Mouse (Mus musculus) liver, embryonic 11.5 days (tissue): ENCODE measurements around the gene Gbp5. TPM values are rescaled to one million over a fixed set of nuclear protein-coding genes. Genes with fewer than 3 reads are reported as not detected.
"Not testable (repeated sequence)": the region's sequence is repeated elsewhere in the genome, so short reads cannot be mapped to it uniquely, and the experiment has no call there.

Source experiments
- ATAC-seq: fragments of 200-750 bp; cut with Nextera tagmentation; replicated peaks from 2 replicates; pipeline ENCODE4 v1.8.0; 2017; ENCODE audit warnings: moderate number of reproducible peaks, mild to moderate bottlenecking, moderate TSS enrichment, moderate library complexity; ENCODE audit not compliant: low FRiP score
- DNase-seq: peaks from one replicate; pipeline ENCODE4 v3.0.0-alpha.2; 2017; ENCODE audit warnings: low spot score
- H3K27ac ChIP-seq: fragments of 300-500 bp; sonication (generic); 2 replicates; pipeline ENCODE4 v1.5.1; 2014; ENCODE audit warnings: mild to moderate bottlenecking, low read depth, low read length, control low read depth
- H3K27me3 ChIP-seq: fragments of 300-500 bp; sonication (generic); replicated peaks from 2 replicates; pipeline ENCODE4 v1.6.1; 2014; ENCODE audit warnings: low read length, mixed read lengths; ENCODE audit not compliant: control insufficient read depth, insufficient read depth
- H3K36me3 ChIP-seq: fragments of 300-500 bp; sonication (generic); 2 replicates; pipeline ENCODE4 v1.6.1; 2014; ENCODE audit warnings: mild to moderate bottlenecking, low read length, moderate library complexity, mixed read lengths; ENCODE audit not compliant: control insufficient read depth, insufficient read depth
- H3K4me1 ChIP-seq: fragments of 300-500 bp; sonication (generic); replicated peaks from 2 replicates; pipeline ENCODE4 v1.6.1; 2014; ENCODE audit warnings: low read length, mixed read lengths; ENCODE audit not compliant: control insufficient read depth, insufficient read depth
- H3K4me2 ChIP-seq: fragments of 300-500 bp; sonication (generic); 2 replicates; pipeline ENCODE4 v1.6.1; 2014; ENCODE audit warnings: mild to moderate bottlenecking, control low read depth, moderate library complexity
- H3K4me3 ChIP-seq: fragments of 300-500 bp; sonication (generic); 2 replicates; pipeline ENCODE4 v1.5.1; 2014; ENCODE audit warnings: low read depth, low read length, control low read depth
- H3K9ac ChIP-seq: fragments of 300-500 bp; sonication (generic); 2 replicates; pipeline ENCODE4 v1.6.1; 2014; ENCODE audit warnings: low read depth, low read length, control low read depth
- H3K9me3 ChIP-seq: fragments of 300-500 bp; sonication (generic); 2 replicates; pipeline ENCODE4 v1.6.1; 2016; ENCODE audit warnings: low read length, inconsistent platforms, mixed read lengths; ENCODE audit not compliant: control insufficient read depth
- WGBS: fragments of 180-500 bp; shearing (Covaris S2); extraction: QIAGEN DNeasy Blood & Tissue Kit; methylation state at CpG from one replicate; pipeline ENCODE4 v1.1.7; 2014; 5-methylcytosine and 5-hydroxymethylcytosine counted together
- polyA plus RNA-seq: library from polyadenylated mRNA; unstranded; fragments of >200 nt; fragmentation: Nextera tagmentation; extraction: Ambion mirVana; gene quantifications from 2 replicates; pipeline ENCODE4 v1.2.1, GENCODE M21; 2014

The Gbp5 gene
- polyA plus RNA-seq, 1 experiment from 2014 or later, result not detected

GRCm38 (mm10) chr3:142531595-142531994 lies 37.8 kb downstream of the Gbp5 start:
- no peak overlapping the region for H3K4me3 ChIP-seq
- no peak overlapping the region for H3K9ac ChIP-seq
- no peaks in the 10 kb centered on the region for H3K27me3 ChIP-seq
- no peak overlapping the region for H3K4me2 ChIP-seq
- ATAC-seq (no peak), DNase-seq (no peak)
- WGBS, result 81% methylated on average over 3 of the region's 3 CpGs
- H3K4me1 ChIP-seq, result no peaks in the 10 kb centered on the region
- no peaks in the 10 kb centered on the region for H3K36me3 ChIP-seq
- H3K27ac ChIP-seq, result no peak overlapping the region
- H3K9me3 ChIP-seq, result no peaks in the 10 kb centered on the region

GRCm38 (mm10) chr3:142533185-142533584 lies 39.4 kb downstream of the Gbp5 start:
- H3K9me3 ChIP-seq, result no peaks in the 10 kb centered on the region
- no peak overlapping the region for H3K9ac ChIP-seq
- H3K4me2 ChIP-seq, result no peak overlapping the region
- H3K4me1 ChIP-seq, result no peaks in the 10 kb centered on the region
- H3K27ac ChIP-seq, result no peak overlapping the region
- H3K27me3 ChIP-seq, result no peaks in the 10 kb centered on the region
- WGBS, result 84% methylated on average over 3 of the region's 3 CpGs
- ATAC-seq (no peak), DNase-seq (no peak)
- no peaks in the 10 kb centered on the region for H3K36me3 ChIP-seq
- no peak overlapping the region for H3K4me3 ChIP-seq

- Histone ChIP-seq H3K4me1 (no peaks in the 10 kb centered on the region), H3K9me3 (no peaks in the 10 kb centered on the region), H3K9ac (no peak overlapping the region), H3K27me3 (no peaks in the 10 kb centered on the region), H3K27ac (no peak overlapping the region), H3K4me2 (no peak overlapping the region), H3K36me3 (no peaks in the 10 kb centered on the region), H3K4me3 (no peak overlapping the region)
- WGBS, result 59% methylated on average over 1 of the region's 1 CpGs
- ATAC-seq, result no peak
- no peak for DNase-seq
These were observed 41.9 kb downstream of the Gbp5 start for GRCm38 (mm10) chr3:142535667-142536066.

- WGBS, result 81% methylated on average over 6 of the region's 6 CpGs
- Histone ChIP-seq H3K27ac (no peak overlapping the region), H3K36me3 (no peaks in the 10 kb centered on the region), H3K4me2 (no peak overlapping the region), H3K4me1 (no peaks in the 10 kb centered on the region), H3K9me3 (no peaks in the 10 kb centered on the region), H3K9ac (no peak overlapping the region), H3K4me3 (no peak overlapping the region), H3K27me3 (no peaks in the 10 kb centered on the region)
- DNase-seq, result no peak
- no peak for ATAC-seq
These were observed 47.6 kb downstream of the Gbp5 start for GRCm38 (mm10) chr3:142541391-142541790.

GRCm38 (mm10) chr3:142542776-142543175 lies 49.0 kb downstream of the Gbp5 start:
- H3K4me3 ChIP-seq, result not testable (repeated sequence)

GRCm38 (mm10) chr3:142546690-142547089 lies 52.9 kb downstream of the Gbp5 start:
- H3K9me3 ChIP-seq, result no peaks in the 10 kb centered on the region
- no peak overlapping the region for H3K9ac ChIP-seq
- WGBS, result 81% methylated on average over 3 of the region's 3 CpGs
- no peak overlapping the region for H3K4me3 ChIP-seq
- H3K27ac ChIP-seq, result no peak overlapping the region
- H3K36me3 ChIP-seq, result no peaks in the 10 kb centered on the region
- no peak for DNase-seq
- no peaks in the 10 kb centered on the region for H3K4me1 ChIP-seq
- no peak for ATAC-seq
- no peak overlapping the region for H3K4me2 ChIP-seq
- H3K27me3 ChIP-seq, result no peaks in the 10 kb centered on the region

More at GRCm38 (mm10) chr3:142542776-142543175, 49.0 kb downstream of the Gbp5 start:
- H3K4me2 ChIP-seq, DNase-seq, H3K9ac ChIP-seq, H3K4me1 ChIP-seq, ATAC-seq, H3K27me3 ChIP-seq, H3K27ac ChIP-seq, H3K36me3 ChIP-seq, H3K9me3 ChIP-seq: not testable (repeated sequence)
- WGBS, result 87% methylated on average over 12 of the region's 12 CpGs

GRCm38 (mm10) chr3:142550052-142550676 lies 56.4 kb downstream of the Gbp5 start:
- Histone ChIP-seq H3K9ac (no peak overlapping the region), H3K4me1 (no peaks in the 10 kb centered on the region), H3K36me3 (no peaks in the 10 kb centered on the region), H3K4me3 (no peak overlapping the region), H3K4me2 (no peak overlapping the region), H3K27me3 (no peaks in the 10 kb centered on the region), H3K9me3 (no peaks in the 10 kb centered on the region), H3K27ac (no peak overlapping the region)
- ATAC-seq (no peak), DNase-seq (no peak)
- 75% methylated on average over 3 of the region's 3 CpGs for WGBS

GRCm38 (mm10) chr3:142554601-142555000 lies 60.8 kb downstream of the Gbp5 start:
- Histone ChIP-seq H3K4me2 (no peak overlapping the region), H3K9me3 (no peaks in the 10 kb centered on the region), H3K9ac (no peak overlapping the region), H3K4me1 (no peaks in the 10 kb centered on the region), H3K36me3 (no peaks in the 10 kb centered on the region), H3K27ac (no peak overlapping the region), H3K27me3 (no peaks in the 10 kb centered on the region), H3K4me3 (no peak overlapping the region)
- ATAC-seq (no peak), DNase-seq (no peak)
- WGBS, result 67% methylated on average over 1 of the region's 1 CpGs

GRCm38 (mm10) chr3:142555623-142556022 lies 61.8 kb downstream of the Gbp5 start:
- H3K4me2 ChIP-seq, result no peak overlapping the region
- no peaks in the 10 kb centered on the region for H3K9me3 ChIP-seq
- no peaks in the 10 kb centered on the region for H3K36me3 ChIP-seq
- no peak overlapping the region for H3K4me3 ChIP-seq
- H3K27me3 ChIP-seq, result no peaks in the 10 kb centered on the region
- no peak for DNase-seq
- no peaks in the 10 kb centered on the region for H3K4me1 ChIP-seq
- WGBS, result 85% methylated on average over 11 of the region's 11 CpGs
- peak; percentile 18; the same call in 1 of the 2 replicates for ATAC-seq
- no peak overlapping the region for H3K9ac ChIP-seq
- H3K27ac ChIP-seq, result no peak overlapping the region
